Mouse (Mus musculus) central nervous system, embryonic 14 days (tissue): ENCODE results near the gene Brsk1. TPM values are rescaled to one million over a fixed set of nuclear protein-coding genes. Genes with fewer than 3 reads are reported as not detected.

Experiments
- polyA plus RNA-seq: library from polyadenylated mRNA; depleted of rRNA; stranded (reverse); fragments of >200 nt; gene quantifications from 2 replicates; pipeline ENCODE4 v1.2.3, GENCODE M21; 2012; rRNA removed

Brsk1 gene
- polyA plus RNA-seq = 107 and 116 TPM in 2 replicates

GRCm38 (mm10) chr7:4690387-4690786, at the start of gene Brsk1:
Gene Brsk1, plus strand, starts transcription at chr7:4690604.

GRCm38 (mm10) chr7:4658912-4659551, 31.4 kb upstream of the Brsk1 start, which contains the start of gene Ppp6r1:
Gene Ppp6r1, minus strand, starts transcription at chr7:4659019.

GRCm38 (mm10) chr7:4684632-4685417, 5.6 kb upstream of the Brsk1 start, which contains the start of gene Hspbp1:
Gene Hspbp1, minus strand, starts transcription at chr7:4685068.

GRCm38 (mm10) chr7:4725169-4725568, 34.8 kb downstream of the Brsk1 start, which contains the start of gene Tmem150b:
Gene Tmem150b, minus strand, starts transcription at chr7:4725249.

GRCm38 (mm10) chr7:4739544-4740275, 49.3 kb downstream of the Brsk1 start, which contains the start of gene Kmt5c:
Gene Kmt5c, plus strand, starts transcription at chr7:4740115.

GRCm38 (mm10) chr7:4752821-4753570, 62.6 kb downstream of the Brsk1 start, which contains the start of gene Cox6b2:
Gene Cox6b2, minus strand, starts transcription at chr7:4753094.

Other genes starting within 250 kb of the Brsk1 start
- 31.2 and 34.3 TPM in 2 replicates for gene Rdh13, start 245.0 kb upstream of the Brsk1 start, polyA plus RNA-seq
- 3.0 and 5.5 TPM in 2 replicates for gene Eps8l1, start 229.9 kb upstream of the Brsk1 start, polyA plus RNA-seq
- 97.6 and 105 TPM in 2 replicates for gene Ppp1r12c, start 188.9 kb upstream of the Brsk1 start, polyA plus RNA-seq
- gene Tnnt1, start 174.2 kb upstream of the Brsk1 start, polyA plus RNA-seq = 3.6 and 45.1 TPM in 2 replicates
- gene Tnni3, start 166.4 kb upstream of the Brsk1 start, polyA plus RNA-seq = 6.4 and 7.6 TPM in 2 replicates
- gene Dnaaf3, start 158.2 kb upstream of the Brsk1 start, polyA plus RNA-seq = 6.0 and 6.2 TPM in 2 replicates
- 74.4 and 85.2 TPM in 2 replicates for gene Syt5, start 143.1 kb upstream of the Brsk1 start, polyA plus RNA-seq
- gene Ptprh, start 86.6 kb upstream of the Brsk1 start, polyA plus RNA-seq = 0.98 and 1.2 TPM in 2 replicates
- gene Tmem86b, start 59.2 kb upstream of the Brsk1 start, polyA plus RNA-seq = 59.1 and 59.5 TPM in 2 replicates
- gene Ppp6r1, start 31.6 kb upstream of the Brsk1 start, polyA plus RNA-seq = 110 and 116 TPM in 2 replicates
- 75.4 and 76.6 TPM in 2 replicates for gene Hspbp1, start 5.5 kb upstream of the Brsk1 start, polyA plus RNA-seq
- 0.05 and 0.06 TPM in 2 replicates for gene Tmem150b, start 34.6 kb downstream of the Brsk1 start, polyA plus RNA-seq
- 175 and 185 TPM in 2 replicates for gene Kmt5c, start 49.5 kb downstream of the Brsk1 start, polyA plus RNA-seq
- gene Cox6b2, start 62.5 kb downstream of the Brsk1 start, polyA plus RNA-seq = 37.5 and 49.7 TPM in 2 replicates
- gene Fam71e2, start 80.7 kb downstream of the Brsk1 start, polyA plus RNA-seq = not detected in 2 replicates
- 0.34 and 0.39 TPM in 2 replicates for gene Il11, start 92.3 kb downstream of the Brsk1 start, polyA plus RNA-seq
- gene Tmem190, start 92.3 kb downstream of the Brsk1 start, polyA plus RNA-seq = not detected in 2 replicates
- gene Tmem238, start 99.1 kb downstream of the Brsk1 start, polyA plus RNA-seq = 3.9 and 5.6 TPM in 2 replicates
- 362 and 481 TPM in 2 replicates for gene Rpl28, start 102.3 kb downstream of the Brsk1 start, polyA plus RNA-seq
- 465 and 518 TPM in 2 replicates for gene Ube2s, start 122.0 kb downstream of the Brsk1 start, polyA plus RNA-seq
- gene Shisa7, start 154.1 kb downstream of the Brsk1 start, polyA plus RNA-seq = 106 and 108 TPM in 2 replicates
- gene Isoc2b, start 179.7 kb downstream of the Brsk1 start, polyA plus RNA-seq = 2.7 and 3.3 TPM in 2 replicates
- gene Isoc2a, start 186.5 kb downstream of the Brsk1 start, polyA plus RNA-seq = 8.8 and 9.2 TPM in 2 replicates
- gene Gm36210, start 215.9 kb downstream of the Brsk1 start, polyA plus RNA-seq = 0.53 and 0.79 TPM in 2 replicates
- 13.4 and 14.8 TPM in 2 replicates for gene Zfp628, start 224.6 kb downstream of the Brsk1 start, polyA plus RNA-seq
- gene Nat14, start 231.4 kb downstream of the Brsk1 start, polyA plus RNA-seq = 21.3 and 21.4 TPM in 2 replicates
- 2.8 and 6.2 TPM in 2 replicates for gene Ssc5d, start 235.2 kb downstream of the Brsk1 start, polyA plus RNA-seq